In the genomic region with DNA sequence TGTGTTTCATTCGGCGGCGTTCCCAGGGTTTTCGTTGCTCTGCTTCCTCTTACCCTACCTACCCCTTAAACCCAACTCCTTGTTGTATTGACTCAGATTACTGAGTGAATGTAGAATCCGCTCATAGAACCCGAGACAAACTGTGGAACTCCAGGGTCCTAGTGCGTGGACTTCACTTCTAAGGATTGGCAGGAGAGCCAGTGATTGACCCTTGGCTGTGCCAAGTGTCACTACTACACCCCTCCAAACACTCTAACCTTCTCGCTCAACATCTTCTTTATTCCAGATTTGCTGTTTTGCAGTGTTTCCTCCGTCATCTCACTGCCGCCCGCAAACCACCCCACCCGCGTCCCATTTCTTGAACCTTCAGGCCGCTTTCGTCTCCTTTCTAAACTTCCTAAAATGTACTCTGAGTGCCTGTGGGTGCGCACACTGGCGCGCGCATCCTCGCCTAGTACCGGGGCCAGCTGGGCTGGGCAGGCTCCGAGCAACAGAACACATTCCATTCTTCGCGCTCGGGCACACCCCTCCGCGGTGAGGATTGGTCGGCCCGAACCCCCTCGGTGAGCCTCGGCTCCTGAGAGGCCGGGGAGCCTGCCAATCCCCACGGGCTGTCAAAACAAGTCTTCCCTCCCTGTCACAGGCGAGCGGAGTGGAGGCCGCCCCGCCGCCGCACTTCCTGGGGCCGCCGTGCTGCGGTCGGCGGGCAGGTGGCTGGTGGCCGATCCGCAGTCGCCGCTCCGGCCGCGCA, we compare ENCODE assay signal across 8 mouse cellular contexts. TPM values are rescaled to one million over a fixed set of nuclear protein-coding genes. Genes with fewer than 3 reads are reported as not detected.
A peak's percentile ranks its signal among the peaks of the same experiment; 100 is the strongest.
DNase-seq lines count a peak whose midpoint lies in the region; ATAC-seq lines count a peak whose summit lies in the region.

TSS of gene Plcl1 (plus strand) at position 650 of the 751 bp plus-strand sequence.

- peak within 1 kb of the TSS; percentile 87 for H3K27ac ChIP-seq in hindbrain, embryonic 16.5 days (ENCODE audit: low read depth, low read length)

- peak within 1 kb of the TSS; percentile 96 for H3K4me2 ChIP-seq in hindbrain, embryonic 16.5 days (ENCODE audit: low read length)

- 3% methylated on average over 51 of the region's 51 CpGs for WGBS in hindbrain, embryonic 16.5 days

- no peaks in the 10 kb centered on the region; the same call in 1 of the 2 replicates for H3K27me3 ChIP-seq in hindbrain, embryonic 16.5 days (replicated peaks; ENCODE audit: control insufficient read depth, insufficient read depth, low read length)

- ATAC-seq in hindbrain, embryonic 16.5 days: peak; percentile 99

- peak within 1 kb of the TSS; percentile 85 for H3K9ac ChIP-seq in hindbrain, embryonic 16.5 days (ENCODE audit: low read depth, low read length)

- H3K4me1 ChIP-seq in hindbrain, embryonic 16.5 days (ENCODE audit: control insufficient read depth, insufficient read depth, low read depth, low read length): peaks cover 14% of the 10 kb centered on the region

- no peaks in the 10 kb centered on the region for H3K36me3 ChIP-seq in hindbrain, embryonic 16.5 days (ENCODE audit: control insufficient read depth, insufficient read depth, low read length)

- peak; percentile 88 for DNase-seq in T-cell, adult 2 months (ENCODE audit: low spot score)
- peak; percentile 95 to 97 for DNase-seq in cerebellum, postnatal 25 days
- peak; percentile 96 for DNase-seq in gastrocnemius, adult 18-20 months (ENCODE audit: low spot score)
- peak; percentile 93 to 96 for DNase-seq in left cerebral cortex, adult 18-20 months (ENCODE audit: low spot score in 2 of 2)
- peak; percentile 95 to 97 for DNase-seq in lung, postnatal 4 days
- DNase-seq in retina, postnatal 1 day: peak; percentile 97
- DNase-seq in thymus, postnatal 4 days: peak; percentile 96

- H3K9me3 ChIP-seq in hindbrain, embryonic 16.5 days (ENCODE audit: control insufficient read depth, low read length): no peaks in the 10 kb centered on the region

- peak within 1 kb of the TSS; percentile 88 for H3K4me3 ChIP-seq in hindbrain, embryonic 16.5 days (ENCODE audit: low read length)

RNA-seq across cellular contexts. Expression of gene Plcl1, which starts in this region (rescaled TPM):
- total RNA-seq in gastrocnemius, adult 18-20 months (2021): 1 to 10 TPM; 4.6 to 6.2 TPM
- 3.7 and 4.1 TPM in 2 replicates for polyA plus RNA-seq in hindbrain, embryonic 16.5 days (2015; fragmentation: Nextera tagmentation; extraction: Ambion mirVana)
- total RNA-seq in left cerebral cortex, adult 18-20 months (2021): 10 to 100 TPM; 22.8 to 23.7 TPM

Comparison
In these comparisons a context has a peak if more than half of its experiments do, and no peak if none do; other contexts are left out.
1. Peak in every context shown above with its lines: DNase-seq, ATAC-seq, H3K4me3 ChIP-seq and H3K27ac ChIP-seq.